Mouse (Mus musculus): ENCODE results near the gene Pex7. TPM values are rescaled to one million over a fixed set of nuclear protein-coding genes. Genes with fewer than 3 reads are reported as not detected.
A peak's percentile ranks its signal among the peaks of the same experiment; 100 is the strongest.

Gene Pex7
- total and polyA plus RNA-seq, 3 experiments = 15.6 to 38.3 (median 30.3) TPM

DNA sequence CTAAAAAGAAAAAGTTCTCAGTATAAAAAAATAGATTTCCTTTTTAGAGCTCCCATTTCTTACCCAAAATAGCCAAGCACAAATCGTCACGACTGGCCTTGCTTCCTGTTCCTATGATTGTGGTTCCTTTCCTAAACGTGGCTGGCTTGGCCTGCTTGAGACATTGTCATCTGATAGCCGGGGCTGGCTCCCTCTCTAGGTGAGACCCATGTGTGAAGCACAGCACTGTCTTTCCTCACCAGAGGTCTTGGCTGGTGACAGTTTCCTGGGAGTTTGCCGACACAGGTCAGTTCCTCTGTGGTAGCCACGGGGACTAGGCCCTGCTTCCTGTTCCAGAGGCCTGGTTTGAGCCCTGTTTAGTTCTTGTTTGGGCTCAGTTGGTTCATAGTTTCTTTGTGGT, 33.6 kb upstream of the Pex7 start:
- H3K9me3 ChIP-seq (replicated peaks) = no peaks in the 10 kb centered on the region
- DNase-seq (ENCODE audit: low spot score) (no peak), ATAC-seq (ENCODE audit: extremely low read depth, insufficient number of reproducible peaks, low FRiP score, poor library complexity, severe bottlenecking) (no peak)
- no peak overlapping the region for H3K4me3 ChIP-seq (ENCODE audit: low read depth, low read length)
- TF ChIP-seq POLR2AphosphoS5 (IDR thresholded peaks at IDR 0.05; ENCODE audit: insufficient replicate concordance, low read depth, low read length) = no peak
- no peak for TF ChIP-seq GATA1 (IDR thresholded peaks at IDR 0.05; ENCODE audit: borderline replicate concordance, low read length)
- no peak for TF ChIP-seq CTCF (IDR thresholded peaks at IDR 0.05; ENCODE audit: low read depth, low read length)
- no peak for TF ChIP-seq GATA2 (IDR thresholded peaks at IDR 0.05; ENCODE audit: borderline replicate concordance, low read depth, low read length)
- TF ChIP-seq TAL1 (conservative IDR thresholded peaks at IDR 0.05; ENCODE audit: low read depth, low read length) = no peak
- H3K36me3 ChIP-seq (replicated peaks) = no peaks in the 10 kb centered on the region
- H3K27me3 ChIP-seq (ENCODE audit: insufficient read depth, low read length) = peaks cover 13% of the 10 kb centered on the region; the same call in 1 of the 2 replicates
- peaks cover 4% of the 10 kb centered on the region; the same call in 1 of the 2 replicates for H3K4me1 ChIP-seq (ENCODE audit: insufficient read depth, low read depth, low read length)

DNA sequence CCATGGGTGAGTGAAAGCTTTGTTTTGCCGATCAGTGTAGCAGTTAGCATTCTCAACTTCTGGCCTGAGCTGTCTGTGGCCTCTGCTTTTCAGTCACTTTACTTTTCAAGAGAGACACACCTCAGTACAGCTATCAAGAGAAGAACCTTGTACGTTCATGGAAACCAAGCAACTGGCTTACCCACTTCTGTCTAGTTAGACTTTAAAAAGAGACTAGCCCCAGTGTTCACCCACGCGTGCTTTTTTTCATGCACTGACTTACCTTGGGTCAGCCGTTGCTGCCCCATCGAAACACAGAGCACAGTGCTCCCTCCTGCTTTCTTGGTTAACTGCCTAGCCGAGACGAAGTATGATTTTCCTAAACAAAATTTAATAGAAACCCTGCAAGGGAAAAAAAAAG, 33.1 kb upstream of the Pex7 start:
- TF ChIP-seq CTCF (IDR thresholded peaks at IDR 0.05; ENCODE audit: low read depth, low read length) = no peak
- no peak for TF ChIP-seq POLR2AphosphoS5 (IDR thresholded peaks at IDR 0.05; ENCODE audit: insufficient replicate concordance, low read depth, low read length)
- TF ChIP-seq GATA2 (IDR thresholded peaks at IDR 0.05; ENCODE audit: borderline replicate concordance, low read depth, low read length) = no peak
- no peak for TF ChIP-seq TAL1 (conservative IDR thresholded peaks at IDR 0.05; ENCODE audit: low read depth, low read length)
- Histone ChIP-seq H3K27me3 (ENCODE audit: insufficient read depth, low read length) (peaks cover 13% of the 10 kb centered on the region; the same call in 1 of the 2 replicates), H3K4me1 (ENCODE audit: insufficient read depth, low read depth, low read length) (peaks cover 4% of the 10 kb centered on the region; the same call in 1 of the 2 replicates), H3K4me3 (ENCODE audit: low read depth, low read length) (no peak overlapping the region), H3K36me3 (replicated peaks) (no peaks in the 10 kb centered on the region), H3K9me3 (replicated peaks) (no peaks in the 10 kb centered on the region)
- no peak for DNase-seq (ENCODE audit: low spot score)
- no peak for ATAC-seq (ENCODE audit: extremely low read depth, insufficient number of reproducible peaks, low FRiP score, poor library complexity, severe bottlenecking)

DNA sequence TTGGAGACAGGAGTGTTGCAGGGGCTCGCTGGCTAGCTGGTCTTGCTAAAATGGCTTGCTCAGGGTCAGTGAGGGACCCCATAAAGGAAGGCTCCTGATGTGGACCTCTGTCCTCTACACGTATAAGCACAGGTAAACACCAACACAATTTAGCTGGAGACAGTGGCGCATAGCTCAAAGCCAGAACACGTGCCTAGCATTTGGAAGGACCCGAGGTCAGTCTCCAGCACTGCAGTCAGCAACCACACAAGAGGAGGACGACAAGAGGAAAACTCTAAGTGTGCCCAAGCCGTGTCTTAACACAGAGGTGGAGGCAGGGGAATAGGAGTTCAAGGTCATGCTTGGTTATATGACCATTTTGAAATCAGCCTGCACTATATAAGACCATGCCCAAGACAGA, 32.6 kb upstream of the Pex7 start:
- H3K4me3 ChIP-seq (ENCODE audit: low read depth, low read length) = no peak overlapping the region
- H3K27me3 ChIP-seq (ENCODE audit: insufficient read depth, low read length) = peaks cover 14% of the 10 kb centered on the region
- DNase-seq (ENCODE audit: low spot score) = no peak
- peaks cover 4% of the 10 kb centered on the region; the same call in 1 of the 2 replicates for H3K4me1 ChIP-seq (ENCODE audit: insufficient read depth, low read depth, low read length)
- TF ChIP-seq POLR2AphosphoS5 (IDR thresholded peaks at IDR 0.05; ENCODE audit: insufficient replicate concordance, low read depth, low read length) = no peak
- TF ChIP-seq TAL1 (conservative IDR thresholded peaks at IDR 0.05; ENCODE audit: low read depth, low read length) = no peak
- no peak for TF ChIP-seq CTCF (IDR thresholded peaks at IDR 0.05; ENCODE audit: low read depth, low read length)
- TF ChIP-seq GATA2 (IDR thresholded peaks at IDR 0.05; ENCODE audit: borderline replicate concordance, low read depth, low read length) = no peak
- TF ChIP-seq GATA1 (IDR thresholded peaks at IDR 0.05; ENCODE audit: borderline replicate concordance, low read length) = no peak
- ATAC-seq (ENCODE audit: extremely low read depth, insufficient number of reproducible peaks, low FRiP score, poor library complexity, severe bottlenecking) = no peak
- H3K9me3 ChIP-seq (replicated peaks) = no peaks in the 10 kb centered on the region
- no peaks in the 10 kb centered on the region for H3K36me3 ChIP-seq (replicated peaks)

DNA sequence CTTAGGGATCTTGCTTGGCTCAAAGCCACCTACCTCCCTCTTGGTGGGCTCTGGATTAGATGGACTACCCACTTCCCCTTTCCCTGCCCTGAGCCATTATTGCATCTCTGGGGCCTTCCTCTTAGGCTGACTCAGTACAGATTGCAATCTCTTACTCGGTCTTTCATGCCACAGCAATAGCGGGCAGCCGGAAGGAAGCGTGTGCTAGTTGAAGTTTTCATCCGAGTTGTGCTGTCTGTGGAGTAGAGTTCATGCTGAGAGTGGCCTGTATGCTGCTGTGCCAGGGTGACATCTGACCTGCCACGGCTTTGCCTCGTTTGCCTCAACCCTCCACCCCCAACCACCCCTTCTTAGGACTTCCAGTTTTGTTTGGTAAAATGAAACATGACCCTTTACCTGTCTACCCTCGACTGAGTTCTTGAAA, 31.8 kb upstream of the Pex7 start:
- no peak for TF ChIP-seq POLR2AphosphoS5 (IDR thresholded peaks at IDR 0.05; ENCODE audit: insufficient replicate concordance, low read depth, low read length)
- TF ChIP-seq GATA1 (IDR thresholded peaks at IDR 0.05; ENCODE audit: borderline replicate concordance, low read length) = no peak
- H3K27me3 ChIP-seq (ENCODE audit: insufficient read depth, low read length) = peaks cover 12% of the 10 kb centered on the region; the same call in 1 of the 2 replicates
- ATAC-seq (ENCODE audit: extremely low read depth, insufficient number of reproducible peaks, low FRiP score, poor library complexity, severe bottlenecking) (no peak), DNase-seq (ENCODE audit: low spot score) (peak; percentile 10)
- no peak overlapping the region for H3K4me3 ChIP-seq (ENCODE audit: low read depth, low read length)
- H3K36me3 ChIP-seq (replicated peaks) = no peaks in the 10 kb centered on the region
- H3K9me3 ChIP-seq (replicated peaks) = peaks cover 6% of the 10 kb centered on the region
- peaks cover 4% of the 10 kb centered on the region; the same call in 1 of the 2 replicates for H3K4me1 ChIP-seq (ENCODE audit: insufficient read depth, low read depth, low read length)

DNA sequence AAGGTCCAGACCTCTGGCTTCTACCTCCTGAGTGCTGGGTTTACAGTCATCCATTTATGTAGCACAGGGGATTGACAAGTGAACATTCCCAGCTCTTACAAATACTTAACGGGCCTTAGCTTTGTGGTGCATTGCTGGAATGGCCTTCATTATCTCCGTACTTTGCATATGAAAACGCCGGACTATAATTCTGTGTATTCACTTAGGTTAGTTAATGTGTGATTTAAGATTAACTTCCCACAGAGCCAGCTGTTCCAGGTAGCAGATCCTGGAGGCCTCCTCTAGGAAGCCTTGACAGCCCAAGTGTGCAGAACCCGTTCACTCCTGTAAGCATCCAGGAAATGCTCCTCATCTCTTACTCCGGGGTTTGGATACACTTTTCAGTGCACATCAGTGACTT, 31.2 kb upstream of the Pex7 start:
- Histone ChIP-seq H3K36me3 (replicated peaks) (no peaks in the 10 kb centered on the region), H3K4me1 (ENCODE audit: insufficient read depth, low read depth, low read length) (peaks cover 4% of the 10 kb centered on the region; the same call in 1 of the 2 replicates), H3K27me3 (ENCODE audit: insufficient read depth, low read length) (peaks cover 12% of the 10 kb centered on the region; the same call in 1 of the 2 replicates), H3K9me3 (replicated peaks) (peaks cover 11% of the 10 kb centered on the region), H3K4me3 (ENCODE audit: low read depth, low read length) (no peak overlapping the region)
- DNase-seq (ENCODE audit: low spot score) (no peak), ATAC-seq (ENCODE audit: extremely low read depth, insufficient number of reproducible peaks, low FRiP score, poor library complexity, severe bottlenecking) (no peak)
- TF ChIP-seq GATA2 (IDR thresholded peaks at IDR 0.05; ENCODE audit: borderline replicate concordance, low read depth, low read length) (no peak), TAL1 (conservative IDR thresholded peaks at IDR 0.05; ENCODE audit: low read depth, low read length) (no peak), POLR2AphosphoS5 (IDR thresholded peaks at IDR 0.05; ENCODE audit: insufficient replicate concordance, low read depth, low read length) (no peak), GATA1 (IDR thresholded peaks at IDR 0.05; ENCODE audit: borderline replicate concordance, low read length) (no peak), CTCF (IDR thresholded peaks at IDR 0.05; ENCODE audit: low read depth, low read length) (no peak)

DNA sequence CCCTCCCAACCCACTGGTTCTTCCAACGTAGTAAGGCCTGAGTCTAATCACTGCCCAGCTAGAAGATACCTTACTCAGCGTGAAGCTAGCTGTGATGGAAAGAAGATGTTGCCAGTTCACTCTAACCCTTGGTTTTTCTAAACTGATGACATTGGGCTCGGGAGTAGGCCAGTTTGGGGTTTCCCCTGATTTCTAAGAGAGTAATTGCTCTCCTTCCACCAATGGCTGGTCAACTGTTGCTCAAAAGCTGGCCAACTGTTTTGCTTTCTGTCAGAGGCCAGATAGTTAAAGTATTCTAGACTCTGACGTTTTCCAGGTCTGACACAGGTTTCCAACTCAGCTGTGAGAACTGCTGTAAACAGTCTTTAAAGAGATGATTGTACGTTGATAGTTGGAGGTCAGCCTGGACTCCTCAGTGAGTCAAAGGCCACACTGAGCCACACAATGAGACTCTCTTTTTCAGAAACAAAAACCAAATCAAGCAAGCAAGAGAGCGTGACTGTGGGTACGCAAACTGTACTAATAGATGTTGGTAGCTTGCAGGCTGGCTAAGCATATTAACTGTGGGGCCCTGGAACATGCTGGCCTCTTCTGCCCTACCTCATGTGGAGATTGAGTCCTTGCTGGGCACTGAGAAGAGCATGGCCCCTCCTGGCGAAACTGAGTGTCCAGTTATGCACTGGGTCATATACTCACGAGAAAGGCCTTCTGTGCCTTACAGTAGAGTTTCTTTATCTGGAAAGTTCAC, 29.6 kb upstream of the Pex7 start:
- Histone ChIP-seq H3K9me3 (replicated peaks) (peaks cover 15% of the 10 kb centered on the region), H3K36me3 (replicated peaks) (no peaks in the 10 kb centered on the region), H3K27me3 (ENCODE audit: insufficient read depth, low read length) (peaks cover 14% of the 10 kb centered on the region; the same call in 1 of the 2 replicates), H3K4me1 (ENCODE audit: insufficient read depth, low read depth, low read length) (peaks cover 4% of the 10 kb centered on the region; the same call in 1 of the 2 replicates), H3K4me3 (ENCODE audit: low read depth, low read length) (no peak overlapping the region)
- TF ChIP-seq GATA2 (IDR thresholded peaks at IDR 0.05; ENCODE audit: borderline replicate concordance, low read depth, low read length) (no peak), GATA1 (IDR thresholded peaks at IDR 0.05; ENCODE audit: borderline replicate concordance, low read length) (no peak)
- ATAC-seq (ENCODE audit: extremely low read depth, insufficient number of reproducible peaks, low FRiP score, poor library complexity, severe bottlenecking) = no peak
- DNase-seq (ENCODE audit: low spot score) = no peak
